Mouse (Mus musculus) MEL (cell line): Measurements from ENCODE around the gene Psrc1. TPM values are rescaled to one million over a fixed set of nuclear protein-coding genes. Genes with fewer than 3 reads are reported as not detected.

ENCODE experiments used
- DNase-seq: peaks from one replicate; pipeline ENCODE4 v3.0.0; 2011; ENCODE audit warnings: low read depth, low spot score
- H3K27ac ChIP-seq: 2 replicates; pipeline ENCODE4 v1.5.1; 2012; ENCODE audit warnings: low read depth, mild to moderate bottlenecking, control low read depth, low read length, moderate library complexity; ENCODE audit not compliant: control insufficient read depth
- H3K27me3 ChIP-seq, 2 experiments: fragments of 150-350 bp in 1 of 2; sonication (generic) in 1 of 2; 2 replicates each; pipeline ENCODE4 v1.6.1; 2012; ENCODE audit warnings: low read length in 2 of 2, mild to moderate bottlenecking in 2 of 2, improper control_type of control experiment in 1 of 2, moderate library complexity in 1 of 2; ENCODE audit not compliant: insufficient read depth in 2 of 2, control insufficient read depth in 1 of 2
- H3K36me3 ChIP-seq, 2 experiments: 2 replicates each; pipeline ENCODE4 v1.6.1; 2012 to 2014; ENCODE audit warnings: low read length in 2 of 2, improper control_type of control experiment in 1 of 2, inconsistent platforms in 1 of 2, mild to moderate bottlenecking in 1 of 2; ENCODE audit not compliant: insufficient read depth in 2 of 2, control insufficient read depth in 1 of 2
- H3K4me1 ChIP-seq, 2 experiments: fragments of 150-350 bp in 1 of 2; sonication (generic) in 1 of 2; 2 replicates each; pipeline ENCODE4 v1.6.1; 2012; ENCODE audit warnings: low read length in 2 of 2, improper control_type of control experiment in 1 of 2, mild to moderate bottlenecking in 1 of 2; ENCODE audit not compliant: insufficient read depth in 2 of 2, control insufficient read depth in 1 of 2
- H3K4me3 ChIP-seq, 2 experiments: fragments of 150-350 bp in 1 of 2; sonication (generic) in 1 of 2; 2 replicates each; pipeline ENCODE4 v1.5.1; 2012; ENCODE audit warnings: low read depth in 2 of 2, low read length in 2 of 2, mild to moderate bottlenecking in 2 of 2, moderate library complexity in 2 of 2, control low read depth in 1 of 2, improper control_type of control experiment in 1 of 2; ENCODE audit not compliant: control insufficient read depth in 1 of 2, insufficient read depth in 1 of 2
- H3K79me2 ChIP-seq: 2 replicates; pipeline ENCODE4 v1.6.1; 2012; ENCODE audit warnings: mild to moderate bottlenecking, low read length, moderate library complexity; ENCODE audit not compliant: control insufficient read depth, poor library complexity, insufficient read depth
- H3K9ac ChIP-seq: 2 replicates; pipeline ENCODE4 v1.6.1; 2012; ENCODE audit warnings: low read depth, mild to moderate bottlenecking, control low read depth, low read length, moderate library complexity; ENCODE audit not compliant: control insufficient read depth, poor library complexity, severe bottlenecking
- H3K9me3 ChIP-seq: fragments of 150-350 bp; sonication (generic); replicated peaks from 2 replicates; pipeline ENCODE4 v1.6.1; 2012; ENCODE audit warnings: mild to moderate bottlenecking, low read length, improper control_type of control experiment, moderate library complexity; ENCODE audit not compliant: insufficient read depth
- BHLHE40 ChIP-seq: IDR thresholded peaks from 2 replicates; pipeline ENCODE4 v1.6.1; 2012; ENCODE audit warnings: low read depth, mild to moderate bottlenecking, inconsistent platforms, low read length, improper control_type of control experiment, borderline replicate concordance
- CTCF ChIP-seq, 3 experiments: IDR thresholded peaks in 2 of 3; conservative IDR thresholded peaks in 1 of 3; 2 replicates each; pipeline ENCODE4 v1.5.1; 2011 to 2012; ENCODE audit warnings: low read length in 3 of 3, low read depth in 2 of 3, mild to moderate bottlenecking in 2 of 3, improper control_type of control experiment in 1 of 3, inconsistent platforms in 1 of 3, mixed read lengths in 1 of 3, moderate library complexity in 1 of 3; ENCODE audit not compliant: control insufficient read depth in 1 of 3, insufficient read depth in 1 of 3, poor library complexity in 1 of 3, severe bottlenecking in 1 of 3
- ELF1 ChIP-seq: IDR thresholded peaks from 2 replicates; pipeline ENCODE4 v1.6.1; 2014; ENCODE audit warnings: low read depth, mild to moderate bottlenecking, inconsistent platforms, low read length, improper control_type of control experiment, moderate library complexity
- ETS1 ChIP-seq: IDR thresholded peaks from 2 replicates; pipeline ENCODE4 v1.6.1; 2012; ENCODE audit warnings: low read depth, mild to moderate bottlenecking, inconsistent platforms, low read length, improper control_type of control experiment, moderate library complexity
- GATA1 ChIP-seq: IDR thresholded peaks from 2 replicates; pipeline ENCODE4 v1.6.1; 2011; ENCODE audit warnings: low read depth, low read length, improper control_type of control experiment
- HCFC1 ChIP-seq: IDR thresholded peaks from 2 replicates; pipeline ENCODE4 v1.6.1; 2012; ENCODE audit warnings: low read depth, mild to moderate bottlenecking, inconsistent platforms, low read length, improper control_type of control experiment, moderate library complexity
- JUND ChIP-seq: IDR thresholded peaks from 2 replicates; pipeline ENCODE4 v1.6.1; 2011; ENCODE audit warnings: low read depth, mild to moderate bottlenecking, improper control_type of control experiment, low read length
- MAX ChIP-seq: IDR thresholded peaks from 2 replicates; pipeline ENCODE4 v1.6.1; 2011; ENCODE audit warnings: low read length, improper control_type of control experiment
- MAZ ChIP-seq: IDR thresholded peaks from 2 replicates; pipeline ENCODE4 v1.6.1; 2012; ENCODE audit warnings: low read depth, mild to moderate bottlenecking, inconsistent platforms, low read length, improper control_type of control experiment
- MEF2A ChIP-seq: IDR thresholded peaks from 2 replicates; pipeline ENCODE4 v1.6.1; 2014; ENCODE audit warnings: low read depth, mild to moderate bottlenecking, inconsistent platforms, low read length, improper control_type of control experiment; ENCODE audit not compliant: poor library complexity, insufficient replicate concordance, severe bottlenecking; ENCODE audit errors: extremely low read depth
- MXI1 ChIP-seq: IDR thresholded peaks from 2 replicates; pipeline ENCODE4 v1.6.1; 2011; ENCODE audit warnings: mild to moderate bottlenecking, low read depth, low read length, improper control_type of control experiment
- MYC ChIP-seq: IDR thresholded peaks from 2 replicates; pipeline ENCODE4 v1.6.1; 2011; ENCODE audit warnings: low read depth, mild to moderate bottlenecking, low read length, improper control_type of control experiment, moderate library complexity
- RAD21 ChIP-seq: IDR thresholded peaks from 2 replicates; pipeline ENCODE4 v1.6.1; 2011; ENCODE audit warnings: mild to moderate bottlenecking, low read depth, low read length, improper control_type of control experiment
- SMC3 ChIP-seq: IDR thresholded peaks from 2 replicates; pipeline ENCODE4 v1.6.1; 2011; ENCODE audit warnings: low read depth, low read length, improper control_type of control experiment
- TAL1 ChIP-seq: IDR thresholded peaks from 2 replicates; pipeline ENCODE4 v1.6.1; 2012; ENCODE audit warnings: mild to moderate bottlenecking, inconsistent platforms, low read length, moderate library complexity, mixed read lengths
- USF1 ChIP-seq: IDR thresholded peaks from 2 replicates; pipeline ENCODE4 v1.6.1; 2014; ENCODE audit warnings: low read depth, mild to moderate bottlenecking, inconsistent platforms, low read length, improper control_type of control experiment, moderate library complexity
- ZMIZ1 ChIP-seq: IDR thresholded peaks from 2 replicates; pipeline ENCODE4 v1.6.1; 2012; ENCODE audit warnings: low read depth, mild to moderate bottlenecking, inconsistent platforms, low read length, improper control_type of control experiment, moderate library complexity
- polyA plus RNA-seq, 2 experiments: library from polyadenylated mRNA; stranded (reverse) in 1 of 2; unstranded in 1 of 2; fragments of >175 nt in 1 of 2; fragments of >200 nt in 1 of 2; gene quantifications; 2 replicates each; pipeline versions ENCODE4 v1.2.1 to v1.2.4; 2012; ENCODE audit warnings: low replicate concordance in 2 of 2, low read depth in 1 of 2; ENCODE audit not compliant: insufficient read length in 2 of 2, insufficient read depth in 1 of 2, missing spikeins in 1 of 2
- total RNA-seq: library from RNA; depleted of rRNA; stranded (reverse); fragments of 300-350 nt; gene quantifications from 2 replicates; pipeline ENCODE4 v1.2.3, GENCODE M21; 2012

The Psrc1 gene
- total and polyA plus RNA-seq, 3 experiments, result 14.6 to 37.3 TPM; not detected in 1

DNA sequence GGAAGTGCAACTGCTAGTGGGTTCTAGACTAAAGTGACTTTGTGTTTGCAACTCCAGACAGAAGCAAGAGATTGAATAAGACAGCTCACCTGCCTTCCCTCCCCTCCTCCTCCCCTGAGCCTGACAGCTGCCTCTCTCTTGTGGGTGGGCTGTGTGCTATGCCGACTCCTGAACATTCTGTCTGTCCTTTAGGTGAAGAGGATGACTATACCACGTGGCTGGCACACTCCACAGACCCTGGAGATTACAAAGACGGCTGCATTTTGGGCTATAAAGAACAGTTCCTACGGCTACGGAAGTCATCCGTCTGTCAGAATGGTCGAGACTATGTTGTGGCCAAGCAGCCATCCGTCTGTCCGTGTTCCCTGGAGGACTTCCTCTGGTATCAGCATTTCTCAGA, 35.3 kb upstream of the Psrc1 start:
- no peak for TF ChIP-seq CTCF (IDR thresholded peaks at IDR 0.05 in 2 of 3, conservative IDR thresholded peaks at IDR 0.05 in 1 of 3; ENCODE audit: control insufficient read depth in 1 of 3, insufficient read depth in 1 of 3, low read depth in 2 of 3, low read length in 3 of 3, poor library complexity in 1 of 3, severe bottlenecking in 1 of 3)
- Histone ChIP-seq H3K79me2 (no peaks in the 10 kb centered on the region), H3K27me3 (no peaks in the 10 kb centered on the region), H3K9ac (no peak overlapping the region), H3K4me1 (peaks cover 2 to 3% of the 10 kb centered on the region in 2 experiments; a peak in 2 of 4 replicates), H3K36me3 (peaks cover 0 to 3% of the 10 kb centered on the region in 2 experiments; a peak in 2 of 4 replicates), H3K4me3 (no peak overlapping the region), H3K27ac (no peak overlapping the region), H3K9me3 (no peaks in the 10 kb centered on the region)
- no peak for DNase-seq

DNA sequence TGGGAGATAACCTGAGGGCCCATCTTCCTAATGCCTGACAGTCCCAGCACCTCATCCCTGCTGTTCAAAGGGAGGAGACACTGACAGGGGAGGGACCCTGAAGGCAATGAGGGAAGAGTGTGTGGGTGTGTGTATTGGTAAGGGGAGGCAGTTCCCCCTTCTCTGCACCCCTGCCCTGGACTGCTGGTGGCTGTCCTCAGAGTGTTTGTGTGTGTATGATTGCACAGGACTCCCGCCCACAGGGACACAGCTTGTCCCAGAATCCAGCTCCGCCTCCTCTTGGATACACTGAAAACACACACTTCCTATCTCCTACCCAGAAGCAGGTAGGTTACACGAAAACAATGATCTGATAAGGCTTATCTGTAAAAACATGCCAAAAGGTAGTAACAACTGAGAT, 28.4 kb upstream of the Psrc1 start:
- H3K4me1 ChIP-seq, result peaks cover 0 to 2% of the 10 kb centered on the region in 2 experiments; a peak in 1 of 4 replicates
- H3K9ac ChIP-seq, result no peak overlapping the region
- no peak for DNase-seq
- TF ChIP-seq JUND, result no peak
- TF ChIP-seq BHLHE40, result no peak
- no peak for TF ChIP-seq HCFC1
- no peaks in the 10 kb centered on the region for H3K79me2 ChIP-seq
- H3K9me3 ChIP-seq, result no peaks in the 10 kb centered on the region
- no peak overlapping the region for H3K27ac ChIP-seq
- H3K27me3 ChIP-seq, result no peaks in the 10 kb centered on the region
- no peaks in the 10 kb centered on the region; a peak in 2 of 4 replicates for H3K36me3 ChIP-seq
- no peak overlapping the region for H3K4me3 ChIP-seq

DNA sequence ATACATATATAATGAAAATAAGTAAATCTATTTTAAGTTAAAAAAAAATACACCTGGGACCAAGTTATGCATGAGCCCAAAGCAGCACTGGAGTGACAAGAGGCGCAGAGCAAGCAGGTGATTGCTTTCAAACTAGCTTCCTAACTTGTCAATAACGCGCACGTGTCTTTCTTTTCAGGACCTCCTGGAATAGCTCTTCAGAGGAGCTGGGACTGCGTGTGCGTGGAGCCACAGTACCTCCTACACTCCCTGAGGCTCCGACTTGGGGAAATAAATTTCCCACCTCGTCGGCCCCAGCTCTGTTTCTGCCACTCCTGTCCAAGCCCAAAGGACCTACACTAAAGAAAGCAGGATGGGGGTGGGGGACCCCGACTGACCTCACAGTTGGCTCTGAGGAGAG, 26.6 kb upstream of the Psrc1 start:
- H3K4me1 ChIP-seq, result no peaks in the 10 kb centered on the region
- no peak overlapping the region for H3K27ac ChIP-seq
- H3K9me3 ChIP-seq, result no peaks in the 10 kb centered on the region
- H3K36me3 ChIP-seq, result no peaks in the 10 kb centered on the region; a peak in 1 of 4 replicates
- H3K4me3 ChIP-seq, result no peak overlapping the region
- no peak overlapping the region for H3K9ac ChIP-seq
- no peaks in the 10 kb centered on the region for H3K79me2 ChIP-seq
- no peaks in the 10 kb centered on the region for H3K27me3 ChIP-seq
- TF ChIP-seq GATA1, result no peak
- TF ChIP-seq MEF2A, result no peak
- DNase-seq, result no peak

DNA sequence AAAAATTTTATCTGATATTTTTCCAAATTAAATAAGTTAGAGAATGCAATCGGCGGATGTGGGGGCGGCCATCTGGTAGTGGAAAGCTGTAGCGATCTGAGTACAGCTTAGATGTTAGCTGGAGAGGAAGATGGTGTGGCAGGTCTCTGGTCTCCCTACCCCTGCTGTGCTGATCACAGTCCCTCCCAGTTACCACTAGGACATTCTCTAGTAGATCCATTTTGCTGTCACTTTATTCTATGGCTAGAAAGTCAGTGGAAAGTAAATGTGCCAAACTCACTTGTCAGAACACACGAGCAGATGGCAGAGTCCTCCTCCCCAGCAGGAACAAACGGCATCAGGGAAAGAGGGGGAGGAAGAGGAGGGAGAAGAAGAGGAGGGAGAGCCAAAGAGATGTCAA, 25.2 kb upstream of the Psrc1 start:
- Histone ChIP-seq H3K79me2 (no peaks in the 10 kb centered on the region), H3K9me3 (no peaks in the 10 kb centered on the region), H3K27me3 (no peaks in the 10 kb centered on the region), H3K27ac (no peak overlapping the region), H3K9ac (no peak overlapping the region), H3K4me1 (no peaks in the 10 kb centered on the region), H3K4me3 (no peak overlapping the region), H3K36me3 (no peaks in the 10 kb centered on the region; a peak in 1 of 4 replicates)
- DNase-seq, result no peak
- TF ChIP-seq ZMIZ1, result no peak
- no peak for TF ChIP-seq SMC3
- no peak for TF ChIP-seq BHLHE40
- no peak for TF ChIP-seq MAZ
- no peak for TF ChIP-seq RAD21
- TF ChIP-seq MEF2A, result no peak
- no peak for TF ChIP-seq MXI1
- no peak for TF ChIP-seq USF1
- TF ChIP-seq JUND, result no peak
- no peak for TF ChIP-seq MAX
- TF ChIP-seq MYC, result no peak
- TF ChIP-seq ELF1, result no peak
- no peak for TF ChIP-seq ETS1
- TF ChIP-seq TAL1, result no peak
